Mouse (Mus musculus) heart, postnatal 0 days (tissue): ENCODE measurements at regions not wholly inside any gene's neighbourhood (a gene's known extent, or its start where the extent isn't known, plus 50 kb on each side); places are given as distances from the start of the nearest gene placed in this dataset.

Experiments used
- CTCF ChIP-seq: IDR thresholded peaks from 2 replicates; pipeline ENCODE4 v1.5.1; 2016; ENCODE audit warnings: antibody characterized with exemption, control low read depth, low read depth
- EP300 ChIP-seq: IDR thresholded peaks from 2 replicates; pipeline ENCODE4 v1.6.1; 2016; ENCODE audit warnings: antibody characterized with exemption, low read depth

DNA sequence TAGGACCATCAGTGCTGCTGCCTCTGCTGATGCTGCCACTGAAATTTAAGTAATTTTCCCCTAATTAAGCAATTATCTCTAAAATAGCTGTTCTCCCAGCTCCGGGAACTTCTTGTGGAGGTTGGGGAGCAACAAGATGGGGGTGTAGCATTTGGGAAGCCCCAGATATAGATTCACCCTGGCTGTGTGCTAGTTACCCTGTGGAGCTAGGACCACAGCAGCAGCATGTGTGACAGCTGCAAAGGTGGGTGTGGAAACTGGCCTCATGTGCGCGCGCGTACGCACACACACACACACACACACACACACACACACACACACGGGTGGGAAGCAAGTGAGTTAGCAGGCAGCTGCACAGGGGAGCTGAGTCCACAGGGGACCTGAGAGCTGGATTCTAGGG, 126.2 kb upstream of the Sdk2 start:
- TF ChIP-seq CTCF (no peak), EP300 (no peak)
